Mouse (Mus musculus): ENCODE results near the gene Sostdc1. TPM values are rescaled to one million over a fixed set of nuclear protein-coding genes. Genes with fewer than 3 reads are reported as not detected.

Sostdc1 gene
- total RNA-seq, 2 experiments from 2014 or later, result not detected

GRCm38 (mm10) chr12:36364013-36364412 lies 50.1 kb downstream of the Sostdc1 start:
- ATAC-seq (replicated peaks; ENCODE audit: poor library complexity), result no peak

Other genes starting within 250 kb of the Sostdc1 start
- 17.1 and 22.2 TPM in 2 replicates for gene Ankmy2, start 157.0 kb upstream of the Sostdc1 start, total RNA-seq (2015)
- gene Ankmy2, start 157.0 kb upstream of the Sostdc1 start, total RNA-seq (2017), result 22.7 and 23.3 TPM in 2 replicates
- 150 and 156 TPM in 2 replicates for gene Bzw2, start 156.1 kb upstream of the Sostdc1 start, total RNA-seq (2015)
- gene Bzw2, start 156.1 kb upstream of the Sostdc1 start, total RNA-seq (2017), result 111 and 131 TPM in 2 replicates
- not detected in 2 replicates for gene Lrrc72, start 60.7 kb upstream of the Sostdc1 start, total RNA-seq (2015)
- gene Lrrc72, start 60.7 kb upstream of the Sostdc1 start, total RNA-seq (2017), result not detected in 2 replicates
- gene Ispd, start 67.3 kb downstream of the Sostdc1 start, total RNA-seq (2015), result 3.2 TPM in 2 replicates
- gene Ispd, start 67.3 kb downstream of the Sostdc1 start, total RNA-seq (2017), result 3.2 and 5.8 TPM in 2 replicates
- gene D630036H23Rik, start 68.0 kb downstream of the Sostdc1 start, total RNA-seq (2015), result not detected in 2 replicates
- 0.33 TPM in 1 of 2 replicates, not detected in the other for gene D630036H23Rik, start 68.0 kb downstream of the Sostdc1 start, total RNA-seq (2017)